Mouse (Mus musculus) NIH3T3 (cell line): ENCODE measurements around the gene Calr4.
A peak's percentile ranks its signal among the peaks of the same experiment; 100 is the strongest.

Experiments used
- DNase-seq: peaks from one replicate; pipeline ENCODE4 v3.0.0-alpha.2; 2012; ENCODE audit warnings: low read depth

The Calr4 gene

GRCm38 (mm10) chr4:109279689-109280458, 45.6 kb downstream of the Calr4 start, which contains the start of gene Eps15:
TSS of gene Eps15 (plus strand) at chr4:109280268.
- peak; percentile 98 for DNase-seq

GRCm38 (mm10) chr4:109280459-109281160, 46.3 kb downstream of the Calr4 start:
- no peak for DNase-seq

- DNase-seq: no peak
Measured at GRCm38 (mm10) chr4:109281161-109281560, 46.9 kb downstream of the Calr4 start.

GRCm38 (mm10) chr4:109281946-109282345, 47.7 kb downstream of the Calr4 start:
- no peak for DNase-seq

DNA sequence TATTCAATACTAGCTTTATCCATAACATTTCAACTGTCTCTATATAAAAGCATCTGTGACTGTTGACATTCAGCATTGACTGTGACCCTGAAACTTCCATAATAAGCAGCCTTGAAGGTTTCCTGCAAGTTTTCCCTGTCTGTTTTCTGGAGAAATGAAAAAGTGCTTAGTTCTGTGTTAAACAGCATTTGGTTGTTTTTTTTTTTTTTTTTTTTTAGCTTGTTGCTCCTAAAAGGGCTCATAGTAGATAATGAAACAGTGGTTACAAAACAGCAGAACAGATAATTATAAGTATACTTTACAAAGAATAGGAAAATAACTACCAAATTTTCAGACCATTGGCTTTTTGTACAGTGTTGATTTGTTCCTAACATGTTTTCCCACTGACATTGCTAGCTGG, 60.3 kb downstream of the Calr4 start:
- DNase-seq: no peak

GRCm38 (mm10) chr4:109296510-109296909, 62.2 kb downstream of the Calr4 start:
- DNase-seq: no peak

DNA sequence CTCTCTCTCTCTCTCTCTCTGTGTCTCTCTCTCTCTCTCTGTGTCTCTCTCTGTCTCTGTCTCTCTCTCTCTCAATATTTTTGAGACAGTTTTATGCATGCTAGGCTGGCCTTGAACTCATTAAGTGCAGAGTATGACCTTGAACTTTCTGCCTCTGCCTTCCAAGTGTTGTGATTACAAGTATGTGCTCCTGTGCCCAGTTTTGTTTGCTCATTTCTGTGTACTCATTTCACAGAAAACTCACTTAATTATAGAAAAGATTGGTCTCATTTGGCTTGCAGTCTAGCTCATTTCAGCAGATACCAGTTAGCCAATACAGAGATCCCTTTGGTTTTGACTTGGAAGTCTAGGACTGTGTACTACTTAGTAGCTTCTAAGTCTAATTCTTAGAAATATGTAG, 64.9 kb downstream of the Calr4 start:
- DNase-seq: no peak
